25 mouse cellular contexts compared by ENCODE assay signal in genomic region chr14:121926901-121927300, GRCm38 (mm10). TPM values are rescaled to one million over a fixed set of nuclear protein-coding genes. Genes with fewer than 3 reads are reported as not detected.
"Had no signal": no experiment of that assay in that cellular context is flagged by ENCODE, and none has a peak within 500 bp of the region (broad histone marks: within the 10 kb centered on the region; RNA-seq: fewer than 3 reads in every experiment).

No protein-coding gene starts in this region.

- H3K4me3 ChIP-seq: limb, embryonic 12.5 days; limb, embryonic 15.5 days; lung, embryonic 15.5 days; megakaryocyte, embryonic 14.5 days; midbrain, embryonic 10.5 days; midbrain, embryonic 13.5 days; myocyte; neural tube, embryonic 15.5 days had no signal

- H3K27me3 ChIP-seq: limb, embryonic 12.5 days; limb, embryonic 15.5 days; lung, embryonic 15.5 days; megakaryocyte, embryonic 14.5 days; midbrain, embryonic 13.5 days; neural tube, embryonic 15.5 days had no signal

- H3K4me2 ChIP-seq: limb, embryonic 12.5 days; limb, embryonic 15.5 days; lung, embryonic 15.5 days; midbrain, embryonic 13.5 days; neural tube, embryonic 15.5 days had no signal

- H3K4me1 ChIP-seq: limb, embryonic 15.5 days had no signal

- H3K36me3 ChIP-seq: limb, embryonic 12.5 days; limb, embryonic 15.5 days; lung, embryonic 15.5 days; midbrain, embryonic 10.5 days; midbrain, embryonic 13.5 days; neural tube, embryonic 15.5 days had no signal

- H3K27ac ChIP-seq: limb, embryonic 12.5 days; limb, embryonic 15.5 days; liver, embryonic 14.5 days; lung, embryonic 15.5 days; midbrain, embryonic 10.5 days; midbrain, embryonic 13.5 days; neural tube, embryonic 15.5 days had no signal

- H3K9ac ChIP-seq: limb, embryonic 12.5 days; limb, embryonic 15.5 days; liver, embryonic 14.5 days; lung, embryonic 15.5 days; midbrain, embryonic 13.5 days; neural tube, embryonic 15.5 days had no signal

- H3K9me3 ChIP-seq: limb, embryonic 12.5 days; limb, embryonic 15.5 days; lung, embryonic 15.5 days; megakaryocyte, embryonic 14.5 days; midbrain, embryonic 10.5 days; midbrain, embryonic 13.5 days; neural tube, embryonic 15.5 days had no signal

- ATAC-seq: intestine, embryonic 16.5 days; midbrain, embryonic 13.5 days; midbrain, embryonic 16.5 days had no signal

- DNase-seq: kidney, adult 18-20 months; kidney, adult 9 months; kidney, postnatal 14 days; left cerebral cortex, postnatal 4 days; lung, adult 18-20 months; lung, postnatal 10 days; lung, postnatal 36 days; right cerebral cortex, adult 18-20 months; right cerebral cortex, postnatal 14 days; right cerebral cortex, postnatal 4 days; spleen, adult 18-20 months; thymus, adult 2 months; thymus, postnatal 25 days had no signal

RNA-seq across cellular contexts. Expression of gene Gpr18, which starts 11.3 kb away (rescaled TPM):
- polyA plus RNA-seq: kidney, embryonic 16.5 days; myocyte; neural tube, embryonic 15.5 days had no signal
